Mouse (Mus musculus) forebrain, postnatal 0 days (tissue): ENCODE results near the gene Ptms. TPM values are rescaled to one million over a fixed set of nuclear protein-coding genes. Genes with fewer than 3 reads are reported as not detected.

Source experiments
- ATAC-seq: fragments of 200-750 bp; cut with Nextera tagmentation; 2 replicates; pipeline ENCODE4 v1.8.0; 2017; ENCODE audit warnings: mild to moderate bottlenecking, moderate library complexity
- DNase-seq: peaks from one replicate; pipeline ENCODE4 v3.0.0-alpha.2; 2015
- H3K27ac ChIP-seq: fragments of 300-500 bp; sonication (generic); 2 replicates; pipeline ENCODE4 v1.5.1; 2014; ENCODE audit warnings: low read depth, mild to moderate bottlenecking, antibody characterized with exemption, low read length, moderate library complexity, mixed read lengths
- H3K27me3 ChIP-seq: fragments of 300-500 bp; sonication (generic); 2 replicates; pipeline ENCODE4 v1.6.1; 2014; ENCODE audit warnings: mild to moderate bottlenecking, low read length, mixed read lengths; ENCODE audit not compliant: insufficient read depth
- H3K36me3 ChIP-seq: fragments of 300-500 bp; sonication (generic); 2 replicates; pipeline ENCODE4 v1.6.1; 2014; ENCODE audit warnings: mild to moderate bottlenecking, moderate library complexity; ENCODE audit not compliant: insufficient read depth
- H3K4me1 ChIP-seq: fragments of 300-500 bp; sonication (generic); 2 replicates; pipeline ENCODE4 v1.6.1; 2014; ENCODE audit warnings: antibody characterized with exemption; ENCODE audit not compliant: insufficient read depth
- H3K4me2 ChIP-seq: fragments of 300-500 bp; sonication (generic); 2 replicates; pipeline ENCODE4 v1.6.1; 2014; ENCODE audit warnings: low read depth, mild to moderate bottlenecking, moderate library complexity
- H3K4me3 ChIP-seq: fragments of 300-500 bp; sonication (generic); 2 replicates; pipeline ENCODE4 v1.5.1; 2014; ENCODE audit warnings: low read depth, low read length, mixed read lengths
- H3K9ac ChIP-seq: fragments of 300-500 bp; sonication (generic); 2 replicates; pipeline ENCODE4 v1.6.1; 2014; ENCODE audit warnings: mild to moderate bottlenecking
- H3K9me3 ChIP-seq: fragments of 300-500 bp; sonication (generic); 2 replicates; pipeline ENCODE4 v1.6.1; 2016; ENCODE audit warnings: low read length
- CTCF ChIP-seq: sonication (generic); IDR thresholded peaks from 2 replicates; pipeline ENCODE4 v1.5.1; 2016; ENCODE audit warnings: antibody characterized with exemption, control low read depth, low read depth
- WGBS: fragments of 180-500 bp; shearing (Covaris S2); extraction: QIAGEN DNeasy Blood & Tissue Kit; methylation state at CpG from one replicate; pipeline ENCODE4 v1.1.7; 2014; 5-methylcytosine and 5-hydroxymethylcytosine counted together
- polyA plus RNA-seq: library from polyadenylated mRNA; unstranded; fragments of >200 nt; fragmentation: Nextera tagmentation; extraction: Ambion mirVana; gene quantifications from 2 replicates; pipeline ENCODE4 v1.2.1, GENCODE M21; 2015
- total RNA-seq: library from RNA; depleted of rRNA; stranded (reverse); fragments of >200 nt; gene quantifications from 2 replicates; pipeline ENCODE4 v1.2.3, GENCODE M21; 2014

Ptms gene
- total and polyA plus RNA-seq, 2 experiments from 2014 or later: 784 to 1,099 TPM

DNA sequence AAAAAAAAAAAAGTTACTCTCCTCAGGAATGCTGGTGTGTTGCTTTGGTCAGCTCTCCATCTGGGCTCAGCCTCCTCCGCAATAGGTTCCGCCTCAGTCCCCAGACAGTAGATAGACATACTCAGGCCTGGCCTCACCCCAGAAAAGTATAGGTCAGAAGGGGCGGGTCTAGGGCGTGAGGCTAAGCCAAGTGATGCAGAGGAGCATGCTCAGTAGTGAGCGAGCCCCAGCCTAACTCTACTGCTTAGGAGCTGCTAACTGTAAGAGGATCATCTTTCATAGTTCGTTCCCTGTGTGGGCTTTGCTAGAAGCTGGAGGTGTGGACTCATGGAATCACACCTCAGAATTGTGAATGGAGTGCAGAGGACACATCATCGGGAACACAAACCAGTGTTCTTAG lies 18.7 kb upstream of the Ptms start:
- ATAC-seq (no peak), DNase-seq (no peak)
- Histone ChIP-seq H3K9me3 (no peaks in the 10 kb centered on the region), H3K27ac (no peak overlapping the region), H3K4me1 (no peaks in the 10 kb centered on the region), H3K4me3 (no peak overlapping the region), H3K36me3 (peaks cover 52% of the 10 kb centered on the region), H3K4me2 (no peak overlapping the region), H3K27me3 (no peaks in the 10 kb centered on the region), H3K9ac (no peak overlapping the region)
- no peak for TF ChIP-seq CTCF
- WGBS: 96% methylated on average over 7 of the region's 7 CpGs

DNA sequence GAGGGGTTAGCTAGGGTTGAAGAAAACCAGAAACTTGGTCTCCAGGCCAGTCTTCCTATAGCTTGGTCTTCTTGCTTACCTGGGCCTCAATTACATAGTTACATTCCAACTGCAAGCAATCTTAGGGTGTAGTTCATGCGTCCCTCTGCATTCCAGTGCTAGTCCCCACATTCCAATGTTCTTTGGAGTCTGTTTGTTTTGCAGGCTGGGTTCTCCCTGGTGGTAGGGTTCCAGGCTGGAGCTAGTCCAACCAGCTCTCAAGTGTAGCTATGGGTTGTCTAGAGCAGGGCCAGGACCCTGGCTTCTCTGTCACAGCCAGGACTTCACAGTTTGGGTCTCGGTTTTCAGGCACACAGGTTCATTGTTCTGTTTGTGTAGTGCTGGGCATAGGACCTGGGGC lies 17.6 kb upstream of the Ptms start:
- ATAC-seq: no peak
- peaks cover 52% of the 10 kb centered on the region for H3K36me3 ChIP-seq

DNA sequence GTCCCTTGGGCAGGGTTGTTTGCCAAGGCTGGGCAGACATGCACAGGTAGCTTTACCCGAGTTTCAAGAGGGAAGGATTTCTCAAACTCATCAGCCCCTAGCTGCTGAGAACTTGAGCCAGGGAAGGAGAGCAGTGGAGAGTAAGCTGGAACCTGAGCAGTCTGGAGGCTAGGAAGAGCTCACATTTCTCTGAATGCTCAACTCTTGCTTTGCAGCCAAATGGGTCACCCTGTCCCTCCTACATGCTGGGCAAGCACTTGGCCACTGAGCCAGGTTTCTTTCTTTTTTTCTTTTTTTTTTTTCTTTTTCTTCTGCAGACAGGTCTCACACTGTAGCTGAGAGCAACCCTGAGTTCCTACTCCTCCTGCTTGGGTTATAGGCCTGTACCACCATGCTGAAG lies 16.8 kb upstream of the Ptms start:
- 91% methylated on average over 1 of the region's 1 CpGs for WGBS
- TF ChIP-seq CTCF: no peak

More for the DNA sequence above, 17.6 kb upstream of the Ptms start:
- Histone ChIP-seq H3K4me3 (no peak overlapping the region), H3K4me2 (no peak overlapping the region), H3K4me1 (peaks cover under 1% of the 10 kb centered on the region; the same call in 1 of the 2 replicates), H3K9ac (no peak overlapping the region), H3K27me3 (no peaks in the 10 kb centered on the region), H3K9me3 (no peaks in the 10 kb centered on the region), H3K27ac (no peak overlapping the region)
- no peak for DNase-seq
- TF ChIP-seq CTCF: no peak
- WGBS: 83% methylated on average over 2 of the region's 2 CpGs

DNA sequence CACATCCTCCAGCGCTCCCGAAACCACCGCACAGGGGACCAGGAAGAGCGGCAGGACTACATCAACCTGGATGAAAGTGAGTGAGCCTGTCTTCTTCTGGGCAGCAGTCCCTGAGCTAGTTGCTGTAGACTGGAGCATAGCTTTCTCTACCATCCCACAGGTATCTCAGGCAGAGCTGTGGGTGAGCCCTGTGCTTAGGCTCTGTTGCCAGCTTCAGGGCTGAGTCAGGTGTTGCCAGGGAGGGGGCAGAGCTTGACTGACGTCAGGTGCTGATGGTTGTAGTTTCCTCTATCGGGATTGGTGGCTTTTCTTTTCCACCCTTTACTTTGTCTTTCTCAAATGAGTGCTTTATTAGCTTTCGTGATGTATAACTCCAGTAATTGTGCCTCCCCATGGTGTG lies 14.8 kb upstream of the Ptms start:
- Histone ChIP-seq H3K4me1 (peaks cover 11% of the 10 kb centered on the region), H3K9me3 (no peaks in the 10 kb centered on the region), H3K36me3 (peaks cover 52% of the 10 kb centered on the region), H3K9ac (no peak overlapping the region), H3K27me3 (no peaks in the 10 kb centered on the region), H3K27ac (no peak overlapping the region), H3K4me3 (no peak overlapping the region), H3K4me2 (no peak overlapping the region)
- ATAC-seq (no peak), DNase-seq (no peak)
- WGBS: 89% methylated on average over 7 of the region's 7 CpGs
- TF ChIP-seq CTCF: no peak

More for the DNA sequence above, 16.8 kb upstream of the Ptms start:
- Histone ChIP-seq H3K9ac (no peak overlapping the region), H3K4me3 (no peak overlapping the region), H3K36me3 (peaks cover 52% of the 10 kb centered on the region), H3K27ac (no peak overlapping the region), H3K27me3 (no peaks in the 10 kb centered on the region), H3K4me2 (no peak overlapping the region), H3K9me3 (no peaks in the 10 kb centered on the region), H3K4me1 (peaks cover 5% of the 10 kb centered on the region; the same call in 1 of the 2 replicates)
- ATAC-seq: no peak
- no peak for DNase-seq

DNA sequence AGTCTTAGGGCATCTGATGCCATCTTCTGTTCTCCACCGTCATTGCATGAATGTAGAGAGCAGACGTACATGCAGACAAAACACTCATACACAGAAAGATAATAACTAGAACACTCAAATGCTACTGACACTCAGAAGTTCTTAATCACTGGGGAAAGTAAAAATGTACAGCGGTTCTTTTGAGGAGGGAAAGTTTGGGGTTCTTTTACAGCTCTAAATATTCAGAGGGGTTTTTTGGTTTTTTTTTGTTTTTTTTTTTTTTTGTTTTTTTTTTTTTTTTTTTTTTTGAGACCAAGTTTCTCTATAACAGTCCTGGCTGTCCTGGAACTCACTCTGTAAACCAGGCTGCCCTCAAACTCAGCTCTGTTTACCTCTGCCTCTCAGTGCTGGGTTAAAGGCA lies 13.2 kb upstream of the Ptms start:
- no peak overlapping the region for H3K4me2 ChIP-seq
- peaks cover 43% of the 10 kb centered on the region for H3K36me3 ChIP-seq
- H3K4me1 ChIP-seq: peaks cover 11% of the 10 kb centered on the region
- DNase-seq: no peak
- WGBS: 85% methylated on average over 3 of the region's 3 CpGs
- no peak for TF ChIP-seq CTCF
- H3K27ac ChIP-seq: no peak overlapping the region
- H3K9me3 ChIP-seq: no peaks in the 10 kb centered on the region
- H3K9ac ChIP-seq: no peak overlapping the region
- no peaks in the 10 kb centered on the region for H3K27me3 ChIP-seq
- no peak for ATAC-seq
- no peak overlapping the region for H3K4me3 ChIP-seq

DNA sequence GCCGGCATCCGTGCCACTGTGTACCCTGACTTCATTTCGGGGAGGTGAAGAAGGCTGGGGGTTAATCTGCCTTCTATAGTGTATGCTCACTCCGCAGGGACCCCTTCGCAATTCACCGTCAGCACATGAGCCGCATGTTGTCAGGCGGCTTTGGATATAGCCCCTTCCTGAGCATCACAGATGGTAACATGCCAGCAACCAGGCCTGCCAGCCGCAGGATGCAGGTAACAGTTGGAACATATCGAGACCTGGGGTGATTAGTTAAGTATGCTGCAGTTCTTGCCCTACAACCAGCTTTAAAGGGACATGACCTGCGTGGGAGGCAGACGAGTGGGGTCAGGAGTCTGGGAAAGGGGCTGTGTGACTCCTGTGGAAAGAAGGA lies 12.4 kb upstream of the Ptms start:
- no peaks in the 10 kb centered on the region for H3K9me3 ChIP-seq
- no peak for TF ChIP-seq CTCF
- H3K4me2 ChIP-seq: peak overlapping the region; percentile 76
- H3K27me3 ChIP-seq: no peaks in the 10 kb centered on the region
- H3K4me3 ChIP-seq: peak overlapping the region; percentile 97
- DNase-seq (no peak), ATAC-seq (no peak)
- peaks cover 35% of the 10 kb centered on the region for H3K36me3 ChIP-seq
- peak overlapping the region; percentile 98 for H3K9ac ChIP-seq
- 43% methylated on average over 12 of the region's 12 CpGs for WGBS
- H3K4me1 ChIP-seq: peaks cover 11% of the 10 kb centered on the region
- H3K27ac ChIP-seq: peak overlapping the region; percentile 95

DNA sequence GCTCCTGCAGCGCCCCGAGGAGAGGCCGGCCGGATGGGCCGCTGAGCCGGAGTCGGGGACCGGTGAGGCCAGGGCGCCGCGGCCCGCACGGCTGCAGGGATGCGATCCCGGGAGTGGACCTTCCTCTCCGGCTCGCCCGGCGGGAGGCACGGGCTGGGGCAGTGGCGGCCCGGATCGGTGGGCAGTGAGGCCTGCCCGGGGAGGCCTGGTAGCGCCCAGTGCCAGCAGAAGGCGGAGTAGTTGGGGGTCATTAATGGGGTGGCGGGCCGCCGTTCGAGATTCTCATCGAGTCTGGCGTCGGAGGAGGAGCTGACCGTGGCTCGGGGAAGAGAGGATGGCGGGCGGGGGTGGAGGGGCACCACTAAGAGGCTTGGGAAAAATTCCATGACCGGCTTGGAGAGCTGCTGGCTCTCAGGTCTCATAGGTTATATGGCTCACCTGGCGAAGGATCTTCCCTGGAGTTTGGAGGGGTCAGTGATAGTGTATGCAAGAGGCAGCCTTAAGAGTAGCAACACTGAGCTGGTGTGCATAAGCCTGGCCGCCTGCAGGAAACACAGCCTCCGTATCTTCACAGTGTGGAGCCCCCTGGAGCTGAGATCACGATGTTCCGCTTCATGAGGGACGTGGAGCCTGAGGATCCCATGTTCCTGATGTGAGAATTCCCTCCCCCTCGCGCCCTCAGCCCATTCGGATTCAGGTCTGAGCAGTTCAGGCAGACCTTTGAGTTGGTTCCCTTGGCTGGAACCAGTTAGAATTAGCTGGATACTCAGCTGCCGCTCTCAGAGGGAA lies 11.8 kb upstream of the Ptms start:
- ATAC-seq (peak; percentile 44), DNase-seq (peak; percentile 75)
- H3K36me3 ChIP-seq: peaks cover 30% of the 10 kb centered on the region
- peak; percentile 67 for TF ChIP-seq CTCF
- H3K27me3 ChIP-seq: no peaks in the 10 kb centered on the region
- peak overlapping the region; percentile 98 for H3K9ac ChIP-seq
- no peaks in the 10 kb centered on the region for H3K9me3 ChIP-seq
- peak overlapping the region; percentile 76 for H3K4me2 ChIP-seq
- 2% methylated on average over 47 of the region's 48 CpGs for WGBS
- H3K4me3 ChIP-seq: peak overlapping the region; percentile 97
- H3K4me1 ChIP-seq: peaks cover 11% of the 10 kb centered on the region
- peak overlapping the region; percentile 95 for H3K27ac ChIP-seq
